Mouse (Mus musculus): Measurements from ENCODE around the gene Numbl. TPM values are rescaled to one million over a fixed set of nuclear protein-coding genes. Genes with fewer than 3 reads are reported as not detected.

Numbl gene
- total RNA-seq, 2 experiments from 2014 or later, result 0.66 to 0.94 TPM

- no peak for ATAC-seq (replicated peaks; ENCODE audit: low FRiP score, low TSS enrichment, poor library complexity, severe bottlenecking)
Measured at GRCm38 (mm10) chr7:27311651-27312284, 53.5 kb downstream of the Numbl start.

- no peak for ATAC-seq (replicated peaks; ENCODE audit: low FRiP score, low TSS enrichment, poor library complexity, severe bottlenecking)
Measured at GRCm38 (mm10) chr7:27314393-27314792, 56.2 kb downstream of the Numbl start.

GRCm38 (mm10) chr7:27315958-27316357 is 57.7 kb downstream of the Numbl start:
- no peak for ATAC-seq (replicated peaks; ENCODE audit: low FRiP score, low TSS enrichment, poor library complexity, severe bottlenecking)

GRCm38 (mm10) chr7:27319411-27319810 is 61.2 kb downstream of the Numbl start:
- no peak for ATAC-seq (replicated peaks; ENCODE audit: low FRiP score, low TSS enrichment, poor library complexity, severe bottlenecking)

GRCm38 (mm10) chr7:27322291-27322690 is 64.1 kb downstream of the Numbl start:
- no peak for ATAC-seq (replicated peaks; ENCODE audit: low FRiP score, low TSS enrichment, poor library complexity, severe bottlenecking)

GRCm38 (mm10) chr7:27323001-27323400 is 64.8 kb downstream of the Numbl start:
- no peak for ATAC-seq (replicated peaks; ENCODE audit: low FRiP score, low TSS enrichment, poor library complexity, severe bottlenecking)

GRCm38 (mm10) chr7:27324161-27324560 is 65.9 kb downstream of the Numbl start:
- no peak for ATAC-seq (replicated peaks; ENCODE audit: low FRiP score, low TSS enrichment, poor library complexity, severe bottlenecking)

GRCm38 (mm10) chr7:27324928-27325327 is 66.7 kb downstream of the Numbl start:
- no peak for ATAC-seq (replicated peaks; ENCODE audit: low FRiP score, low TSS enrichment, poor library complexity, severe bottlenecking)

- no peak; the same call in 1 of the 2 replicates for ATAC-seq (replicated peaks; ENCODE audit: low FRiP score, low TSS enrichment, poor library complexity, severe bottlenecking)
Measured at GRCm38 (mm10) chr7:27325697-27326096, 67.5 kb downstream of the Numbl start.

- ATAC-seq (replicated peaks; ENCODE audit: low FRiP score, low TSS enrichment, poor library complexity, severe bottlenecking), result no peak
Measured at GRCm38 (mm10) chr7:27326101-27326880, 68.1 kb downstream of the Numbl start.

- no peak for ATAC-seq (replicated peaks; ENCODE audit: low FRiP score, low TSS enrichment, poor library complexity, severe bottlenecking)
Measured at GRCm38 (mm10) chr7:27327500-27327899, 69.3 kb downstream of the Numbl start.

GRCm38 (mm10) chr7:27328161-27328560 is 69.9 kb downstream of the Numbl start:
- no peak for ATAC-seq (replicated peaks; ENCODE audit: low FRiP score, low TSS enrichment, poor library complexity, severe bottlenecking)

GRCm38 (mm10) chr7:27328648-27329047 is 70.4 kb downstream of the Numbl start:
- no peak for ATAC-seq (replicated peaks; ENCODE audit: low FRiP score, low TSS enrichment, poor library complexity, severe bottlenecking)

GRCm38 (mm10) chr7:27329326-27329947 is 71.2 kb downstream of the Numbl start:
- ATAC-seq (replicated peaks; ENCODE audit: low FRiP score, low TSS enrichment, poor library complexity, severe bottlenecking), result peak; percentile 36; the same call in 1 of the 2 replicates

GRCm38 (mm10) chr7:27329981-27330380 is 71.7 kb downstream of the Numbl start:
- ATAC-seq (replicated peaks; ENCODE audit: low FRiP score, low TSS enrichment, poor library complexity, severe bottlenecking), result no peak

- peak; percentile 77 for ATAC-seq (replicated peaks; ENCODE audit: low FRiP score, low TSS enrichment, poor library complexity, severe bottlenecking)
Measured at GRCm38 (mm10) chr7:27330709-27331540, 72.7 kb downstream of the Numbl start.

GRCm38 (mm10) chr7:27331541-27331851 is 73.3 kb downstream of the Numbl start:
- ATAC-seq (replicated peaks; ENCODE audit: low FRiP score, low TSS enrichment, poor library complexity, severe bottlenecking), result no peak
